Mouse (Mus musculus): ENCODE measurements around the gene Rdh16f2.
"Not testable (repeated sequence)": the region's sequence is repeated elsewhere in the genome, so short reads cannot be mapped to it uniquely, and the experiment has no call there.

Rdh16f2 gene

DNA sequence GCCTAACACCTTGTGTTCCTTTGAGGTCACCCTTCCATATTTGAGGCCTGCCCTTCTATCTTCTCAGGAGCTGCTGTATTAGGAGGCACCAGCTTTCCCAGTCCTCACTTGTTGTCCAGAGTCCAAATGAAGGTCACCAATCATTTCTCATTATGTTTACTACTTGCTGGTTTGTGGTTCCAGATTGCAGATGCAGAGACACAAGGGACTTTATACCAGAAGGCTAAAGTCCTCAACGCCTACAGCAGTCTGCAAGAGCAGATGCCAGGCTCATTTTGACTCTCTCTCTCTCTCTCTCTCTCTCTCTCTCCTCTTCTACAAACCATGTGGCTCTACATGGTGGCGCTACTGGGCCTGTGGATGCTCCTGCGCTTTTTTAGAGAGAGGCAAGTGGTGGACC is at the start of gene Rdh16f2:
TSS of gene Rdh16f2 (plus strand) at position 243 of the 400 bp plus-strand sequence.
- peak; percentile 41 to 70 for DNase-seq

- peak in 1 of 2 experiments; percentile 56 for DNase-seq
Observed at GRCm38 (mm10) chr10:127817268-127817910, 48.9 kb upstream of the Rdh16f2 start.

DNA sequence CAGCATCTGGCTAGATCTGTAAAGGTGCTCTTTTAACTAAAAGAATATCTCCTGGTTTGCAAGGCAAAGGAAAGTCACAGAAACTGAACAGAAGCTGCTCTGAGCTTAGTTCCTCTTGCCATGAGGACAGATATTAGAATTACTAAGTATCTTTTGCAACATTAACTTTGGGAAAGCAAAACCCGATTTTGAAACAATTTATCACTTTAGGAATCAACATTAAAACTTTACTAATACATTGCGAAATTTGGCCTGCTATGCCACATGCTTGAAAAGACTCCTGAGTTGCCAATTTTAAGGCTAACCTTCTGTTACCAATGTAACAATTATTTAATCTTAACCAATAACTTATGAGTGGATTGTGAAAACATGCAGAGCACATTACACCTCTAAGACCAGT is 44.5 kb upstream of the Rdh16f2 start:
- DNase-seq = not testable (repeated sequence)

DNA sequence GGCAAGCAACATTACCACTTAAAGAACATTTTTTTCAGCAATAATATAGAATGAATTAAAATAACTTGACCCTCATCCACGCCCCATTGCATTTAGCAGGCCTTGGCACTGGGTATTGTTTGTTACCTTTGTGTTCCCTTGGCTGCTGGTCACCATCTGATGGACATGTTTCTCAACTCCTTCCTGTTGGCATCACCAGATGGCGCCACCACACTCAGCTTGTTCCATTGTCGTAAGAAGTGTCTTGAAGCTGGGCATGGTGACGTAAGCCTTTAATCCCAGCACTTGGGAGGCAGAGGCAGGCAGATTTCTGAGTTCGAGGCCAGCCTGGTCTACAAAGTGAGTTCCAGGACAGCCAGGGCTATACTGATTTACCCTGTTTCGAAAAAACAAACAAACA is 40.9 kb upstream of the Rdh16f2 start:
- DNase-seq = peak; percentile 53 to 74

GRCm38 (mm10) chr10:127829121-127829520 is 37.2 kb upstream of the Rdh16f2 start:
- DNase-seq = no peak

GRCm38 (mm10) chr10:127834186-127834585 is 32.1 kb upstream of the Rdh16f2 start:
- peak in 1 of 2 experiments; percentile 54 for DNase-seq

DNA sequence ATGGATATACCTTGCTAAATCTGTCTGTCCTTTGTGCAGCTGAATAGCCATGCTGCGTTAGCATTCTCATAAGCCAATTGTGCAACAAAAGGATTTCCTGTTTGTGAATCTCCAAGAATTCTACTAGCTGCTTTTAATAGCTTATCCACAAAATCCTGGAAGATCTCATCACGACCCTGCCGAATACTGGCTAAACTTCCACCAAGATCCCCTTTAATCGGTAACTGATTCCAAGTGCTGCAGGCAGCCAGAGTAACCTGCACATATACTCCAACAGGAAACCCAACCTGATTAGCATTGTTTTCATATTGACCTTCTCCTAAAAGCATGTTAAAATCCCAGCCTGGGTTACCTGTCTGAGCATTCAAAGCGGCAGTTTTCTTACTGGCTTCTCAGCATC is 31.0 kb upstream of the Rdh16f2 start:
- peak; percentile 49 to 81 for DNase-seq

GRCm38 (mm10) chr10:127837793-127838192 is 28.5 kb upstream of the Rdh16f2 start:
- peak; percentile 78 to 80 for DNase-seq

GRCm38 (mm10) chr10:127838539-127838938 is 27.7 kb upstream of the Rdh16f2 start:
- DNase-seq = no peak

- DNase-seq = no peak
Observed at GRCm38 (mm10) chr10:127840776-127841175, 25.5 kb upstream of the Rdh16f2 start.

DNA sequence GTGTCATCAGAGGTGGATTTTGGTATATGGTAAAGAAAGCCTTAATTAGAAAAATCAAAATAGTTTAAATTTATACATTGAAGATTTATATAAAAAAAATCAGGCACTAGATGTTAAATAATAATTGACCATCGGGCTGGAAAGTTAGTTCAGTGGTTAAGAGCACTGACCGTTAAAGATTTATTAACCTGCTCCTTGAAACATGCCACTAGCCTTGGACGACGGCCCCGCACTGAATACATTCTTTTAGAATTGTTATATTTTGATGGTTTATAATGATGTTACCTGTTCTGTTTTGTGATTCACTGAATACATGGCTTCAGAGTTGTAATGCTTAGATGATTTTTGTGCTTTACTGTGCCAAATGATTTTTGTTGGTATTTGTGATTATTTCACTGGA is 20.3 kb upstream of the Rdh16f2 start:
- DNase-seq = peak; percentile 37 to 42

DNA sequence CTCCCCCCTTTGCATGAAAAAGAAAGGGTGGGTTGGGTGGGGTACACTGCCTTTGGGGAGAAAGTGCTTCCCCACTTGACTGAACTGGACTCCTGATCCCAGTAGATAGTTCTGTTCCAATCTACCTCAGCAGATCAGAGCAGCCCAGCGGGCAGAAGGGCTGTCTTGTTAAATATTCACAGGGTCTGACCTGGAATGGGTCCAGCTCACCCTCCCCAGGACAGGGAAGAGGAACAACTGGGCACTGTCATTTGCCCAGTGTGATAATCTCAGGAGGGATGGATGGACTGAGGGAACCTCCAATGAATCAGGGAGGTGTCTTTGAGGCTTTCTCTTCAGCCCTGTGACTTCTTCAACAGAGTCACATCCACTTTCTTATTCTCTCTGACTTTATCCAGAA is 18.2 kb upstream of the Rdh16f2 start:
- peak; percentile 88 to 91 for DNase-seq

- DNase-seq = no peak
Observed at GRCm38 (mm10) chr10:127849628-127850027, 16.6 kb upstream of the Rdh16f2 start, which contains the start of gene Rdh19. Rdh19 (plus strand) TSS chr10:127849928.

DNA sequence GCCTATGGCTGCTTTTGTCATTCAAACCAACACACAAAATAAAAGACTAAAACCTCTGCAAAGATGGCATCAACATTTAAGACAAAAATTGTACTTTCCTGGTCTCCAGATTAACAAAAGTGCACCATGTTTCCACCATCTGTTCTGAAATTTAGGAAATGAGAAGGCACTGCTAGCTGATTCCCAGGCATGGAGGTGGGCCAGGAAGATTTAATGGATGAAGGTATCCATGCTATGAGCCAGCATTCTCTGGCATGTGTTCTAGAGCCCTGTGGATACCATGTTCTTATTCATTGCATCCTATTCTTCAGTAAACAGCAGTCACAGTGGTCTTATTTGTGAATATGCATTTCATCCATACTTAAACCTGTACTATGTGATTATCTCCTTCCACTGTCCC is 9.9 kb upstream of the Rdh16f2 start:
- DNase-seq = no peak

- peak; percentile 86 to 89 for DNase-seq
Observed at GRCm38 (mm10) chr10:127864931-127865330, 1.3 kb upstream of the Rdh16f2 start.

- peak; percentile 66 to 74 for DNase-seq
Observed at GRCm38 (mm10) chr10:127872484-127872883, 6.2 kb downstream of the Rdh16f2 start.

- peak; percentile 93 for DNase-seq
Observed at GRCm38 (mm10) chr10:127877681-127878080, 11.4 kb downstream of the Rdh16f2 start.

DNA sequence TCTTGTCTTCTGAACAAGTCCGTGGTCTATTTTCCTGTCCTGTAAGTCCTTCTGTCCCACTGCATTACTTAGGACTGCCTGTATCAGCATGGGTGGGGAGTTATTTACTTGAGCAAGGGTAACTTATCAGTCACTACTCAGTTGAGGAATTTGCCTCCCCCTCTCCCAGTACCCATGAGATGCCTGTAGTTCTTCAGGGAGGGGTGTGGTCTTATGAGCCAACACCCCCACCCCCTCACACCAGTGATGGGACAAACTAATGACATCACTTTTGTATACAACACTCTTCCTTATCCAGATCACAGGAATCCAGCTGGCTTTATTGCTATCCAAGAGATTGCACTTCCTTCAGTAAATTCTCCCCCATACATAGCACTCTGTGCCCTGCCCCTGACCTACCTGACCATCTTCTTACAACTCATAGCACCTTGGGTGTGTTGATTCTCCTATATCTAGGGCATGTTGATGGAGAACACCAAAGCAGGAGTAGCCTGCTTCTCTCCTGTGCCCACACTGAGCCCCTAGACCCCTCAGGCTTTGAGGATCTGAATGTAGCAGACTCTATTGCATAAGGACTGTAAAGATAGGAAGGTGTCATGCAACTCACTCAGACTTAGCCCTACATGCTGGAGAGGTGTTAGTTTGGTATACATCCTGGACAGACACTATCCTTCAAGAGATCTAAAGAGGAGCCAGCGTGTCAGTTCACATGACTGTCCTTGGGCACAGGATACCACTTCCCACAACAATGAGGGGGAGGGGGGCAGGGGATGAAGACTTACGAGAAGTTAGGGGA is 12.2 kb downstream of the Rdh16f2 start:
- no peak for DNase-seq

- DNase-seq = peak; percentile 67 to 81
Observed at GRCm38 (mm10) chr10:127879155-127879688, 12.9 kb downstream of the Rdh16f2 start.

GRCm38 (mm10) chr10:127881041-127881440 is 14.8 kb downstream of the Rdh16f2 start:
- DNase-seq = no peak

GRCm38 (mm10) chr10:127886551-127886950 is 20.3 kb downstream of the Rdh16f2 start:
- DNase-seq = peak; percentile 80 to 85

DNA sequence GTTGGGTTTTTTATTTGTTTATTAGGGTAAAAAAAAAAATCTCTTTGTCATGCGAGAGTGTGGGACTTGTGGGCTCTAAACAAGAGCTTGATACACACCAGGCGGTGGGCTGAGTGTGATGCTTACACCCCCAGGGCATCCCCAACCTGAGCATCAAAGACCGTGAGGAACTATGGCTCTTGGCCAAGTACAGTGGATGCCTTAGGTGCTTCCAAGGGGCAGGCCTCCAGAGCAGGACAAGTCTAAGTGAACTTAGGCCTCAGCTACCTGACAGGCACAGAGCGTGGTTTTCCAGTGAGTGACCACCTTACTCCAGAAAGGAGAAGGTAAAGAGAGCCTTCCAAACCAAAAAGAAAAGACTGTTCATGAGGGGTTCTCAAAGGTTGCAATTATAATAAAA is 20.7 kb downstream of the Rdh16f2 start:
- DNase-seq = peak; percentile 73 to 76

- peak; percentile 45 for DNase-seq
Observed at GRCm38 (mm10) chr10:127888605-127889004, 22.3 kb downstream of the Rdh16f2 start, which contains the start of gene Rdh7. Rdh7 (minus strand) TSS chr10:127888817.

DNA sequence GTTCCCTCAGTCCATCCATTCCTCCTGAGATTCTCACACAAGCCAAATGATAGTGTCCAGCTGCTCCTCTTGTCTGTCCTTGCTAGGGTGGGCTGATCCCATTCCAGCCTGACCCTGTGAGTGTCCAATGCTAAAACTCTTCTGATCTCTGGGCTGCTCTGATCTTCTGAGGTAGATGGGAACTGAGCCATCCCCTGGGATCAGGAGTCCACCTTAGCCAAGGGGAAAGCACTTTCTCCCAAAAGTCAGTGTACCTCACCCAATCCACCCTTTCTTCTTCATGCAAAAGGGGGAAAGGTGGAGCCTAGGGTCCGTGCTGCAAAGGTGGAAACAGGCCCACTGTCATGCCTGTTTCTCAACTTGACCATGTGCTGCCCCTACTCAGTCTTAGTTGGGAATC is 25.2 kb downstream of the Rdh16f2 start:
- DNase-seq = no peak

Data from kidney, postnatal 36 days (tissue).